Mouse (Mus musculus) thymus, postnatal 10 days (tissue): ENCODE results near the gene Nipa2.
"Not testable (repeated sequence)": the region's sequence is repeated elsewhere in the genome, so short reads cannot be mapped to it uniquely, and the experiment has no call there.

Source experiments
- DNase-seq, 2 experiments: peaks; one replicate each; pipeline ENCODE4 v3.0.0; 2021; ENCODE audit warnings: low spot score in 2 of 2

The Nipa2 gene

GRCm38 (mm10) chr7:55938341-55938740, 23.9 kb downstream of the Nipa2 start:
- no peak for DNase-seq

- DNase-seq = no peak
Measured at GRCm38 (mm10) chr7:55935025-55935424, 27.3 kb downstream of the Nipa2 start.

GRCm38 (mm10) chr7:55928649-55929048, 33.6 kb downstream of the Nipa2 start:
- no peak for DNase-seq

- no peak for DNase-seq
Measured at GRCm38 (mm10) chr7:55927262-55927661, 35.0 kb downstream of the Nipa2 start.

GRCm38 (mm10) chr7:55918365-55918764, 43.9 kb downstream of the Nipa2 start:
- DNase-seq = not testable (repeated sequence)

GRCm38 (mm10) chr7:55912118-55912517, 50.2 kb downstream of the Nipa2 start:
- no peak for DNase-seq

- DNase-seq = no peak
Measured at GRCm38 (mm10) chr7:55911371-55911770, 50.9 kb downstream of the Nipa2 start.

GRCm38 (mm10) chr7:55910356-55910755, 51.9 kb downstream of the Nipa2 start:
- DNase-seq = no peak

GRCm38 (mm10) chr7:55909519-55909918, 52.8 kb downstream of the Nipa2 start:
- DNase-seq = no peak

GRCm38 (mm10) chr7:55905449-55905848, 56.8 kb downstream of the Nipa2 start:
- no peak for DNase-seq

GRCm38 (mm10) chr7:55903766-55904165, 58.5 kb downstream of the Nipa2 start:
- no peak for DNase-seq

- DNase-seq = no peak
Measured at GRCm38 (mm10) chr7:55891797-55892196, 70.5 kb downstream of the Nipa2 start.

GRCm38 (mm10) chr7:55890731-55891130, 71.5 kb downstream of the Nipa2 start:
- no peak for DNase-seq

- no peak for DNase-seq
Measured at GRCm38 (mm10) chr7:55889996-55890395, 72.3 kb downstream of the Nipa2 start.

GRCm38 (mm10) chr7:55888603-55889002, 73.7 kb downstream of the Nipa2 start:
- no peak for DNase-seq
